Mouse (Mus musculus): ENCODE measurements around the gene Gm3012.
"Not testable (repeated sequence)": the region's sequence is repeated elsewhere in the genome, so short reads cannot be mapped to it uniquely, and the experiment has no call there.

Gene Gm3012

GRCm38 (mm10) chr14:3634212-3634611 lies at the start of gene Gm3012:
Gene Gm3012 (plus strand): TSS chr14:3634512.
- not testable (repeated sequence) for DNase-seq (ENCODE audit: low spot score in 2 of 2)

GRCm38 (mm10) chr14:3651730-3652129 lies 17.4 kb downstream of the Gm3012 start, which contains the start of gene Gm3020:
Gene Gm3020 (plus strand): TSS chr14:3652030.
- DNase-seq (ENCODE audit: low spot score in 2 of 2): not testable (repeated sequence)

GRCm38 (mm10) chr14:3688483-3688882 lies 54.2 kb downstream of the Gm3012 start, which contains the start of gene Gm3043:
Gene Gm3043 (plus strand): TSS chr14:3688783.
- not testable (repeated sequence) for DNase-seq (ENCODE audit: low spot score in 2 of 2)

All from natural killer cell, adult 2 months (primary cell).